Mouse (Mus musculus) liver, embryonic 15.5 days (tissue): Measurements from ENCODE around the gene Stk4. TPM values are rescaled to one million over a fixed set of nuclear protein-coding genes. Genes with fewer than 3 reads are reported as not detected.

ENCODE experiments used
- ATAC-seq: fragments of 200-750 bp; cut with Nextera tagmentation; 2 replicates; pipeline ENCODE4 v1.8.0; 2017; ENCODE audit warnings: moderate number of reproducible peaks, mild to moderate bottlenecking, moderate library complexity; ENCODE audit not compliant: insufficient read depth
- H3K27ac ChIP-seq: fragments of 300-500 bp; sonication (generic); replicated peaks from 2 replicates; pipeline ENCODE4 v1.5.1; 2015; ENCODE audit warnings: mild to moderate bottlenecking, inconsistent platforms
- H3K27me3 ChIP-seq: fragments of 300-500 bp; sonication (generic); 2 replicates; pipeline ENCODE4 v1.6.1; 2015; ENCODE audit warnings: mild to moderate bottlenecking, inconsistent platforms
- H3K36me3 ChIP-seq: fragments of 300-500 bp; sonication (generic); replicated peaks from 2 replicates; pipeline ENCODE4 v1.6.1; 2015; ENCODE audit warnings: moderate library complexity, mild to moderate bottlenecking, inconsistent platforms
- H3K4me1 ChIP-seq: fragments of 300-500 bp; sonication (generic); replicated peaks from 2 replicates; pipeline ENCODE4 v1.6.1; 2015; ENCODE audit warnings: inconsistent platforms
- H3K4me2 ChIP-seq: fragments of 300-500 bp; sonication (generic); 2 replicates; pipeline ENCODE4 v1.6.1; 2015; ENCODE audit warnings: moderate library complexity, mild to moderate bottlenecking, inconsistent platforms
- H3K4me3 ChIP-seq: fragments of 300-500 bp; sonication (generic); replicated peaks from 2 replicates; pipeline ENCODE4 v1.5.1; 2015; ENCODE audit warnings: mild to moderate bottlenecking, inconsistent platforms
- H3K9ac ChIP-seq: fragments of 300-500 bp; sonication (generic); 2 replicates; pipeline ENCODE4 v1.6.1; 2015; ENCODE audit warnings: moderate library complexity, mild to moderate bottlenecking, inconsistent platforms
- H3K9me3 ChIP-seq: fragments of 300-500 bp; sonication (generic); replicated peaks from 2 replicates; pipeline ENCODE4 v1.6.1; 2016; ENCODE audit warnings: inconsistent platforms
- WGBS: fragments of 180-500 bp; shearing (Covaris S2); methylation state at CpG from one replicate; pipeline ENCODE4 v1.1.7; 2015; ENCODE audit warnings: mixed read lengths; ENCODE audit not compliant: insufficient replicate concordance; 5-methylcytosine and 5-hydroxymethylcytosine counted together
- polyA plus RNA-seq: library from polyadenylated mRNA; unstranded; fragments of >200 nt; fragmentation: Nextera tagmentation; extraction: Ambion mirVana; gene quantifications from 2 replicates; pipeline ENCODE4 v1.2.1, GENCODE M21; 2015

Stk4 gene
- polyA plus RNA-seq = 12.4 and 14.3 TPM in 2 replicates

DNA sequence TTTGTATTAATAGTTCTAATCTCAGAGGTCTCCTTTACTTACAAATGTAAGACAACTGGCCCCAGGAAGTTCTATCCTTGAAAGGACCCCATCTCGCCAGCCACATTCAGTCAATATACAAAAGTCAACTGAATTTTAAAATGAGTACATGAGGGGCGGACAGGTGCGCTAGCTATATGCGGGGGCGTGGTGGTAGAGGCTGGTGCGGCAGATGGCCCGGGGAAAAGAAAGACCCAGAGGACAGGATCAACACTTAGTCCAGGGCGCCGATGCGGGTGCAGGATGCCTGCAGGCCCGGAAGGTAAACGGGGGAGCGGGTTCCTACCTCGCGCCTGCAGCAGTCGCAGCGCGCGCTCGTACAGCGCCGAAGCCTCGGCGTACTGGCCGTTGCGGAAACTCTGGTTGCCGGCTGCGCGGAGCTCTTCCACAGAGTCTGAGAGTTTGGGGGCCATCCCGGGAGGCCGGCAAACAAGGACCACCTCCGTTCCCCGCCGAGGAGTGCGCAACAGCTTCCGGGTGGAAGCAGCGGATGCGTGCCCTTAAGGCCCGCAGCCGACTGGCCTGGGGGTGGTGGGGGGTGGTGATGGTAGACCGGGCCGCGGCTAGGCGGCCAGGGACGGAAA is at the start of gene Stk4:
Gene Stk4, plus strand, starts transcription at position 181 of the 623 bp plus-strand sequence.
- WGBS = under 1% methylated on average over 45 of the region's 45 CpGs
- Histone ChIP-seq H3K36me3 (peaks cover 17% of the 10 kb centered on the region), H3K4me2 (peak within 1 kb of the TSS; percentile 89), H3K4me3 (peak within 1 kb of the TSS; percentile 92), H3K27ac (peak within 1 kb of the TSS; percentile 69), H3K9ac (peak within 1 kb of the TSS; percentile 78), H3K27me3 (no peaks in the 10 kb centered on the region), H3K4me1 (peaks cover 40% of the 10 kb centered on the region), H3K9me3 (no peaks in the 10 kb centered on the region)
- ATAC-seq = peak; percentile 1; the same call in 1 of the 2 replicates

DNA sequence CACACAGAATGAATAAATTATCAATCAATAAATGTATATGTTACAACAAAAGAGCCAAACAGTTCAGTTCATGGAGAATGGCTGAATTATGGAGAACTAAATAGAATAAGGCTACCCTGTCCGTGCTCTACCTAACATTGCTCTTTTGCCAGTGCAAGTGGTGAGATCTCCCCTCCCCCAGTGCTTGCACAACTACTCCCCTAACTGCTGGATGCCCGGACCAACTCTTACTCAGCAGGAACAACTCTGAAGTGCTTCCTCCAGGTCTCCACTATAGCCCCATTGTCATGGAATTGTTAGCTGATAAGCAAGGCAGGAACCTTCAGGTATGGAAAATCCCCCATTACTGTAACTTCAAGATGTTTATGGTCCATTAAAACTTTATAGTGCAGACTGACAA is 48.0 kb upstream of the Stk4 start:
- ATAC-seq = no peak
- Histone ChIP-seq H3K27me3 (no peaks in the 10 kb centered on the region), H3K9me3 (no peaks in the 10 kb centered on the region), H3K9ac (no peak overlapping the region), H3K4me1 (no peaks in the 10 kb centered on the region), H3K4me3 (no peak overlapping the region), H3K4me2 (no peak overlapping the region), H3K27ac (no peak overlapping the region), H3K36me3 (peaks cover 31% of the 10 kb centered on the region)
- WGBS = 35% methylated on average over 2 of the region's 2 CpGs

DNA sequence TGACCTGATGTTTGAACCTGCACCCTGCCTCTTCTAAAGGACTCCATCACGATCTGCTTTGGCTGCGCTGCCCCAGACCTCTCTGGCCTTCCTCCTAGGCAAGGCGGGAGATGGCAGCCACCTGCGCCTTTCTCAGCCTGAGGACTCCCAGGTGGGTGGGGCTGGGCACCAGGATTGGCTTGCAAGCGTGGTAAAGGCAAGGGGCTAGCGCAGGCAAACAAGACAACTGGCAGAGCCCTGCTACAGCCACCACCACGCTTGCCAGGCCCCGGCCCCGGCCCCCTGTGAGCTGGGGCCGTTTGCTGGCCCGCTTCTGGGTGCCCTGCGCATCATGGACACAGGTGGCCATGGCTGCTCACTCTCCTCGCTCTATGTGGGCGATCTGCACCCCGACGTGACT is 45.0 kb upstream of the Stk4 start, which contains the start of gene Pabpc1l:
Gene Pabpc1l, plus strand, starts transcription at position 301 of the 400 bp plus-strand sequence.
- H3K27ac ChIP-seq = no peak within 1 kb of the TSS
- no peak for ATAC-seq
- H3K4me3 ChIP-seq = no peak within 1 kb of the TSS
- no peak within 1 kb of the TSS for H3K4me2 ChIP-seq
- no peaks in the 10 kb centered on the region for H3K9me3 ChIP-seq
- no peaks in the 10 kb centered on the region for H3K4me1 ChIP-seq
- 74% methylated on average over 16 of the region's 16 CpGs for WGBS
- no peak within 1 kb of the TSS for H3K9ac ChIP-seq
- H3K36me3 ChIP-seq = peaks cover under 1% of the 10 kb centered on the region; the same call in 1 of the 2 replicates
- no peaks in the 10 kb centered on the region for H3K27me3 ChIP-seq

DNA sequence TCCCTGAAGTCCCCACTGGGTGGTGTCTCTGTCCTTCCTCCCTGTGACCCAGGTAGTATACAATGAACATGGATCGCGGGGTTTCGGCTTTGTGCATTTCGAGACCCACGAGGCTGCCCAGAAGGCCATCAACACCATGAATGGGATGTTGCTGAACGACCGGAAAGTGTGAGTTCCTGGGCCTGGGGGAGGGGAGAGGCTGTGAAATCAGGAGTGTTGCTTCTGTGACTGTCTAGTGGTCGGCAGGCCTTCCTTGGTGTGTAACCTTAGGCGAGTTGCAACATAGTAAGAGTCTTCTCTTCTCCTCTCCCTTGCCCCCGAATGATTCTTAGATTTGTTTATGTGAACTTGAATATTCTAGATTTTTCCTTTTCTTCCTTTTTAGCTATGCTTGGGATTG is 39.0 kb upstream of the Stk4 start:
- Histone ChIP-seq H3K9ac (no peak overlapping the region), H3K27me3 (no peaks in the 10 kb centered on the region), H3K9me3 (no peaks in the 10 kb centered on the region), H3K27ac (no peak overlapping the region), H3K36me3 (no peaks in the 10 kb centered on the region), H3K4me1 (no peaks in the 10 kb centered on the region), H3K4me2 (no peak overlapping the region), H3K4me3 (no peak overlapping the region)
- ATAC-seq = no peak
- 62% methylated on average over 10 of the region's 10 CpGs for WGBS

DNA sequence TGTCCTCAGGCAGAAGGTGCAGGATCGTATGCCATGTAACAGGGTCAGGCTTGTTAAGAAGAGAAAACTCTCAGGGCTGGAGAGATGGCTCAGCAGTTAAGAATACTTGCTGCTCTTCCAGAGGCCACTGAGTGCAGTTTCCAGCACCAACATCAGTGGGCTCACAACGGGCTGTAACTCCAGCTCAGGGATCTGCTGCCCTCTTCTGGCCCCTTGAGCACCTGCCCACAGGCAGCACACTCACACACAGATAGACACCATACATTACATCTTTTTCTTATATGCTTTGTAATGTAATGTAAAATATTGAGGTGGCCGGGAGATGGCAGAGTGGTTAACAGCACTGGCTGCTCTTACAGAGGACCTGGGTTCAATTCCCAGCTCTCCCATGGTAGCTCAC is 37.1 kb upstream of the Stk4 start:
- 76% methylated on average over 3 of the region's 3 CpGs for WGBS
- no peak overlapping the region for H3K27ac ChIP-seq
- H3K36me3 ChIP-seq = no peaks in the 10 kb centered on the region
- no peak for ATAC-seq
- no peak overlapping the region for H3K9ac ChIP-seq
- H3K4me3 ChIP-seq = no peak overlapping the region
- H3K9me3 ChIP-seq = no peaks in the 10 kb centered on the region
- no peaks in the 10 kb centered on the region for H3K27me3 ChIP-seq
- no peak overlapping the region for H3K4me2 ChIP-seq
- no peaks in the 10 kb centered on the region for H3K4me1 ChIP-seq

DNA sequence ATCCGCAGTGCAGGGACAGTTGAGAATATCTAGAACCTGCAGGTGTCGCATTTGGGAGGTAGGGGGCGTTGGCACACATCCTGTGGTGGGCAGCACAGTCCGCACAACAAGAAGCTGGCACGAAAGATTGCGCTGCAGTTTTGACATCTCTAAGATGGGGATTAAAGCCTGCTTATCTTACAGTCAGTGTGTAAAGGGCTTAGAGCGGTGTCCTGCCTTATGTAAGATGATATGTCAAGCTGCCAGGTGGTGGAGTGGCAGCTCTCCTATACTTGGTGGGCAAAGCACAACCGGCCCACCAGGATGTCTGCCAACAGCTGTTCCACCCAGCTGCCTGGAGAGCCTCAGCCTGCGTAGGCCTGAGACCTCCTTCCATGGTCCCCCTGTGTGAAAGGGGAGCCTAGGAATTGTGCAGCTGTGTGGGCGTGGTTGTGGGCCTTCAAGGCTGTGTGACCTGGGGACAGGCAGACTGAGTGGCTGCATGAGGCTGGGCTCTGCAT is 33.6 kb upstream of the Stk4 start:
- ATAC-seq = peak; percentile 37; the same call in 1 of the 2 replicates
- WGBS = 26% methylated on average over 10 of the region's 10 CpGs
- no peak overlapping the region for H3K4me3 ChIP-seq

DNA sequence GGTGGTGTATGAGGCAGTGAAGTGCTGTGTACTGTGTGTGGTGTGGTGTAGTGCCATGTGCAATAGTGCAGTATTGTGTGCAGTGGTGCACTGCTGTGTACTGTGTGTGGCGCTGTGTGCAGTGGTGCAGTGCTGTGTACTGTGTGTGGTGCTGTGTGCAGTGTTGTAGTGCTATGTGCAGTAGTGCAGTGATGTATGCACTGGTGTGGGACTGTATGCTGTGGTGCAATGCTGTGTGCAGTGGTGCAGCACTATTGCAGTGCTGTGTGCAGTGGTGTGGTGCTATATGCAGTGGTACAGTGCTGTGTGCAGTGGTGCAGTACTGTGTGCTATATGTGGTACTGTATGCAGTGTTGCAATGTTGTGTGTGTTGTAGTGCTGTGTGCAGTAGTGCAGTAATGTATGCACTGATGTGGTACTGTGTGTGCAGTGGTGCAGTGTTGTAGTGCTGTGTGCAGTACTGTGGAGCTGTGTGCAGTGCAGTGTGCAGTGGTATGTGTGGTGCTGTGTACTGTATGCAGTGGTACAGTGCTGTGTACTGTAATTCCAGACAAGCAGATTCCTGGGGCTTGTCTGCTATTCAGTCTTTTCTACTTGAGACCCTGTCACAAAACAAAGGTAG is 31.6 kb upstream of the Stk4 start:
- Histone ChIP-seq H3K4me3 (no peak overlapping the region), H3K9me3 (no peaks in the 10 kb centered on the region), H3K27ac (no peak overlapping the region), H3K36me3 (no peaks in the 10 kb centered on the region), H3K4me2 (no peak overlapping the region), H3K9ac (no peak overlapping the region), H3K27me3 (no peaks in the 10 kb centered on the region), H3K4me1 (no peaks in the 10 kb centered on the region)
- peak; percentile 32; the same call in 1 of the 2 replicates for ATAC-seq
- 56% methylated on average over 1 of the region's 1 CpGs for WGBS

More for the DNA sequence above, 33.6 kb upstream of the Stk4 start:
- Histone ChIP-seq H3K4me1 (no peaks in the 10 kb centered on the region), H3K4me2 (no peak overlapping the region), H3K36me3 (no peaks in the 10 kb centered on the region), H3K27me3 (no peaks in the 10 kb centered on the region), H3K9ac (no peak overlapping the region), H3K27ac (no peak overlapping the region), H3K9me3 (no peaks in the 10 kb centered on the region)

DNA sequence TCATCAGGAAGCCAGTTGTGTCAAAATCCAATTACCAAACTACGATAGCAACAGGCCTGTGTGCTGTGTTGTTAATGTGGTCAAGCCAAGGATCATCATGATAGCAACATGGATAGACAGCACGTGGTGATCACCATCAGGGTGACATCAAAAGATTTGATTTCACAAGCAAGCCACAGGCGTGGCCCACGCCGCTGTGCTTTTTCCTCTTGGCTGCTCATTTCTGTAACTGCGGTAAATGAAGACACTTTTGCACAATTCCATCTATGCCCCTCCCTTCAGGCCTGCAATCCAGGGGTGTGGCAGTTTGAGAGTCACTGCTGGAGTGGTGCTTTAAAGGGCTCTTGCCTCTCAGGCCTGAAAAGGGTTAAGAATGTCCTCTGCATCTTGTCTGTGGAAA is 29.2 kb upstream of the Stk4 start:
- Histone ChIP-seq H3K9ac (no peak overlapping the region), H3K4me3 (no peak overlapping the region), H3K4me1 (no peaks in the 10 kb centered on the region), H3K4me2 (no peak overlapping the region), H3K9me3 (no peaks in the 10 kb centered on the region), H3K27me3 (no peaks in the 10 kb centered on the region), H3K27ac (no peak overlapping the region; the same call in 1 of the 2 replicates), H3K36me3 (no peaks in the 10 kb centered on the region)
- ATAC-seq = no peak
- 56% methylated on average over 6 of the region's 6 CpGs for WGBS

DNA sequence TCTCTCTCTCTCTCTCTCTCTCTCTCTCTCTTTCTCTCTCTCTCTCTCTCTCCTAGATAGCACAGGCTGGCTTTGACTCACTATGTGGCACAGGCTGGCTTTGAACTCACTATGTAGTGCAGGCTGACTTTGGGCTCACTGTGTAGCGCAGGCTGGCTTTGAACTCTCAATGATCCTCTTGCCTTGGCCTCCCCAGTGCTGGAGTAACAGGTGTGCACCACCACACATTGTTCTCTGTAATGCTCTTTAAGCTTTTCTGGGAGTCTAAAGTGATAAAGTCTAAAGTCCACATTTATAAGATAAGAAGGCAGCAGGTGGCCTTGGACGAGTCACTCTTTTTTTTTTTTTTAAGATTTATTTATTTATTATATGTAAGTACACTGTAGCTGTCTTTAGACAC is 28.6 kb upstream of the Stk4 start:
- no peaks in the 10 kb centered on the region for H3K27me3 ChIP-seq
- H3K4me2 ChIP-seq = no peak overlapping the region
- no peak for ATAC-seq
- H3K4me3 ChIP-seq = no peak overlapping the region
- H3K36me3 ChIP-seq = no peaks in the 10 kb centered on the region
- no peak overlapping the region; the same call in 1 of the 2 replicates for H3K27ac ChIP-seq
- no peaks in the 10 kb centered on the region for H3K4me1 ChIP-seq
- WGBS = 65% methylated on average over 2 of the region's 2 CpGs
- no peak overlapping the region for H3K9ac ChIP-seq
- no peaks in the 10 kb centered on the region for H3K9me3 ChIP-seq

DNA sequence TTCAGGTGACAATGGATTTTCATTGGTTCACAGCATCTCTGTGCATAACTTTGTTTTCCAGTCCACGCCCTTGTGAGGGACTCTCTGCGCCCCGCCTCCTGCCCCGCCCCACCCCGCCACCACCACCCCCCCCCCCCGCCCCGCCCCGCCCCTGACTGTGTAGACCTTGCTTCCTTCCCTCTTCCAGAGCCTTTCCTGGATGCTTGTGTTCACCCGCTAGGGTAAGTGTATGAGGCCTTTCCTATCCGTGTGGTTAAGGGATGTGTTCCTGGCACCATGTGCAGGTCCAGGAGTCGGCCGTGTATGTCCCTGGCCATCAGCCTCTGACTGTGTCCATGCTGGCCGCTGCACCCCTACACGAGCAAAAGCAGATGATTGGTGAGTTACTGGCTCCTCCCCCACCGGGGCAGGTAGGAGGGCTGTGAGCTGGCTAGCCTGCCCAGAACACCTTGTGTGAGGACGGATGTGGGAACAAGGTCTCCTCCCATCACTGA is 22.9 kb upstream of the Stk4 start:
- H3K4me2 ChIP-seq = peak overlapping the region; percentile 59
- no peak overlapping the region for H3K9ac ChIP-seq
- H3K9me3 ChIP-seq = no peaks in the 10 kb centered on the region
- WGBS = 1% methylated on average over 15 of the region's 16 CpGs
- H3K36me3 ChIP-seq = peaks cover 7% of the 10 kb centered on the region
- H3K4me3 ChIP-seq = peak overlapping the region; percentile 35
- peak; percentile 70 for ATAC-seq
- H3K27me3 ChIP-seq = no peaks in the 10 kb centered on the region
- peaks cover 7% of the 10 kb centered on the region for H3K4me1 ChIP-seq
- H3K27ac ChIP-seq = no peak overlapping the region

DNA sequence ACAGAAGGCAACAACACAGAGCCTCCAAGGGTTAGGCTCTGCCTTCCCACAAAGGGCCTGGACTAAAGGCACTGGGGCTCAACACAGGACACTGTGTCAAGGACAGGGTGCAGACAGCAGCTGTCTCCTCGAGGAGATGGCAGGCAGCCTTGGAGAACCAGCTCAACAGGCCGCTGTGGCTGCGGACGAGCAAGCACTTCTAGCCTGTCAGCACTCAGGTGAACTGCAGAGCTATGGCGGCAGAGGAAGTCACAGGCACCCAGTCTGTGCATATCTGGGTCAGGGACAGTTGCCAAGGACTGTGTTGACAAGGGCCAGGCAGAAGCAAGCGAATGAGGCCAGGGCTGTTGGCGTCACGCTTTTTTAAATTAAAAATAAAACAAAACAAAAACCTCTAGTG is 16.4 kb upstream of the Stk4 start:
- Histone ChIP-seq H3K27ac (no peak overlapping the region), H3K36me3 (peaks cover 61% of the 10 kb centered on the region), H3K27me3 (no peaks in the 10 kb centered on the region), H3K9ac (no peak overlapping the region), H3K9me3 (no peaks in the 10 kb centered on the region), H3K4me2 (no peak overlapping the region), H3K4me1 (no peaks in the 10 kb centered on the region), H3K4me3 (no peak overlapping the region)
- WGBS = 78% methylated on average over 8 of the region's 8 CpGs
- no peak for ATAC-seq
